Mouse (Mus musculus): ENCODE measurements around the gene Kcnk6. TPM values are rescaled to one million over a fixed set of nuclear protein-coding genes. Genes with fewer than 3 reads are reported as not detected.
"Not testable (repeated sequence)": the region's sequence is repeated elsewhere in the genome, so short reads cannot be mapped to it uniquely, and the experiment has no call there.

Gene Kcnk6
- total and polyA plus RNA-seq, 2 experiments = 1.7 to 5.3 TPM

GRCm38 (mm10) chr7:29225520-29225919 is 6.8 kb downstream of the Kcnk6 start:
- TF ChIP-seq CTCF (IDR thresholded peaks at IDR 0.05; ENCODE audit: low read depth, low read length) (no peak), POLR2A (IDR thresholded peaks at IDR 0.05; ENCODE audit: extremely low read depth, insufficient read depth, low read length) (no peak)
- no peaks in the 10 kb centered on the region for H3K27me3 ChIP-seq (ENCODE audit: control insufficient read depth, insufficient read depth, low read length)

GRCm38 (mm10) chr7:29224756-29225394 is 7.4 kb downstream of the Kcnk6 start:
- no peaks in the 10 kb centered on the region for H3K27me3 ChIP-seq (ENCODE audit: control insufficient read depth, insufficient read depth, low read length)
- no peak overlapping the region for H3K4me3 ChIP-seq (ENCODE audit: insufficient read depth, low read depth, low read length)
- H3K9ac ChIP-seq (ENCODE audit: low read depth, low read length) = no peak overlapping the region
- H3K79me2 ChIP-seq (ENCODE audit: control insufficient read depth, insufficient read depth, low read length) = no peaks in the 10 kb centered on the region; the same call in 1 of the 2 replicates
- no peak for DNase-seq (ENCODE audit: extremely low read depth, low read depth, low spot score)
- no peaks in the 10 kb centered on the region; the same call in 1 of the 2 replicates for H3K36me3 ChIP-seq (ENCODE audit: control insufficient read depth, insufficient read depth, low read length)
- WGBS = 27% methylated on average over 16 of the region's 16 CpGs
- no peak overlapping the region for H3K27ac ChIP-seq (replicated peaks; ENCODE audit: insufficient read depth, low read depth, low read length)
- H3K4me1 ChIP-seq (ENCODE audit: control insufficient read depth, insufficient read depth, low read length) = no peaks in the 10 kb centered on the region
- no peak for TF ChIP-seq CTCF (IDR thresholded peaks at IDR 0.05; ENCODE audit: low read depth, low read length)
- no peak for TF ChIP-seq POLR2A (IDR thresholded peaks at IDR 0.05; ENCODE audit: extremely low read depth, insufficient read depth, low read length)

More at GRCm38 (mm10) chr7:29225520-29225919, 6.8 kb downstream of the Kcnk6 start:
- Histone ChIP-seq H3K36me3 (ENCODE audit: control insufficient read depth, insufficient read depth, low read length) (no peaks in the 10 kb centered on the region; the same call in 1 of the 2 replicates), H3K4me3 (ENCODE audit: insufficient read depth, low read depth, low read length) (no peak overlapping the region), H3K27ac (replicated peaks; ENCODE audit: insufficient read depth, low read depth, low read length) (no peak overlapping the region), H3K9ac (ENCODE audit: low read depth, low read length) (no peak overlapping the region), H3K4me1 (ENCODE audit: control insufficient read depth, insufficient read depth, low read length) (no peaks in the 10 kb centered on the region), H3K79me2 (ENCODE audit: control insufficient read depth, insufficient read depth, low read length) (no peaks in the 10 kb centered on the region; the same call in 1 of the 2 replicates)
- DNase-seq (ENCODE audit: extremely low read depth, low read depth, low spot score) = no peak
- 80% methylated on average over 13 of the region's 13 CpGs for WGBS

GRCm38 (mm10) chr7:29214846-29215245 is 17.5 kb downstream of the Kcnk6 start:
- peaks cover 10% of the 10 kb centered on the region; the same call in 1 of the 2 replicates for H3K27me3 ChIP-seq (ENCODE audit: control insufficient read depth, insufficient read depth, low read length)
- no peaks in the 10 kb centered on the region for H3K79me2 ChIP-seq (ENCODE audit: control insufficient read depth, insufficient read depth, low read length)
- no peaks in the 10 kb centered on the region; the same call in 1 of the 2 replicates for H3K36me3 ChIP-seq (ENCODE audit: control insufficient read depth, insufficient read depth, low read length)
- no peak for DNase-seq (ENCODE audit: extremely low read depth, low read depth, low spot score)
- TF ChIP-seq POLR2A (IDR thresholded peaks at IDR 0.05; ENCODE audit: extremely low read depth, insufficient read depth, low read length) (no peak), CTCF (IDR thresholded peaks at IDR 0.05; ENCODE audit: low read depth, low read length) (no peak)
- H3K27ac ChIP-seq (replicated peaks; ENCODE audit: insufficient read depth, low read depth, low read length) = no peak overlapping the region
- no peaks in the 10 kb centered on the region for H3K4me1 ChIP-seq (ENCODE audit: control insufficient read depth, insufficient read depth, low read length)
- no peak overlapping the region for H3K9ac ChIP-seq (ENCODE audit: low read depth, low read length)
- no peak overlapping the region for H3K4me3 ChIP-seq (ENCODE audit: insufficient read depth, low read depth, low read length)
- 64% methylated on average over 15 of the region's 15 CpGs for WGBS

GRCm38 (mm10) chr7:29214236-29214635 is 18.1 kb downstream of the Kcnk6 start:
- H3K27ac ChIP-seq (replicated peaks; ENCODE audit: insufficient read depth, low read depth, low read length) = no peak overlapping the region
- H3K4me3 ChIP-seq (ENCODE audit: insufficient read depth, low read depth, low read length) = no peak overlapping the region
- no peaks in the 10 kb centered on the region; the same call in 1 of the 2 replicates for H3K36me3 ChIP-seq (ENCODE audit: control insufficient read depth, insufficient read depth, low read length)
- no peak for DNase-seq (ENCODE audit: extremely low read depth, low read depth, low spot score)
- H3K27me3 ChIP-seq (ENCODE audit: control insufficient read depth, insufficient read depth, low read length) = peaks cover 10% of the 10 kb centered on the region; the same call in 1 of the 2 replicates
- H3K9ac ChIP-seq (ENCODE audit: low read depth, low read length) = no peak overlapping the region
- no peaks in the 10 kb centered on the region for H3K79me2 ChIP-seq (ENCODE audit: control insufficient read depth, insufficient read depth, low read length)
- TF ChIP-seq CTCF (IDR thresholded peaks at IDR 0.05; ENCODE audit: low read depth, low read length) = no peak
- no peaks in the 10 kb centered on the region for H3K4me1 ChIP-seq (ENCODE audit: control insufficient read depth, insufficient read depth, low read length)
- WGBS = 52% methylated on average over 2 of the region's 2 CpGs

- Histone ChIP-seq H3K79me2 (ENCODE audit: control insufficient read depth, insufficient read depth, low read length) (no peaks in the 10 kb centered on the region), H3K9ac (ENCODE audit: low read depth, low read length) (no peak within 1 kb of the TSS), H3K4me1 (ENCODE audit: control insufficient read depth, insufficient read depth, low read length) (no peaks in the 10 kb centered on the region), H3K4me3 (ENCODE audit: insufficient read depth, low read depth, low read length) (no peak within 1 kb of the TSS), H3K27ac (replicated peaks; ENCODE audit: insufficient read depth, low read depth, low read length) (no peak within 1 kb of the TSS), H3K36me3 (ENCODE audit: control insufficient read depth, insufficient read depth, low read length) (no peaks in the 10 kb centered on the region), H3K27me3 (ENCODE audit: control insufficient read depth, insufficient read depth, low read length) (peaks cover 10% of the 10 kb centered on the region; the same call in 1 of the 2 replicates)
- TF ChIP-seq CTCF (IDR thresholded peaks at IDR 0.05; ENCODE audit: low read depth, low read length) (no peak), POLR2A (IDR thresholded peaks at IDR 0.05; ENCODE audit: extremely low read depth, insufficient read depth, low read length) (no peak)
- DNase-seq (ENCODE audit: extremely low read depth, low read depth, low spot score) = no peak
- 17% methylated on average over 20 of the region's 20 CpGs for WGBS
Measured at GRCm38 (mm10) chr7:29213675-29214082, 18.6 kb downstream of the Kcnk6 start, which contains the start of gene Catsperg1. Gene Catsperg1, minus strand, starts transcription at chr7:29214035.

- H3K4me3 ChIP-seq (ENCODE audit: insufficient read depth, low read depth, low read length); H3K36me3 ChIP-seq (ENCODE audit: control insufficient read depth, insufficient read depth, low read length); H3K9ac ChIP-seq (ENCODE audit: low read depth, low read length); H3K4me1 ChIP-seq (ENCODE audit: control insufficient read depth, insufficient read depth, low read length); H3K79me2 ChIP-seq (ENCODE audit: control insufficient read depth, insufficient read depth, low read length); H3K27ac ChIP-seq (replicated peaks; ENCODE audit: insufficient read depth, low read depth, low read length); DNase-seq (ENCODE audit: extremely low read depth, low read depth, low spot score): not testable (repeated sequence)
- whole genome bisulfite sequencing = 36% methylated on average over 40 of the region's 40 CpGs
- H3K27me3 ChIP-seq (ENCODE audit: control insufficient read depth, insufficient read depth, low read length) = peaks cover 10% of the 10 kb centered on the region; the same call in 1 of the 2 replicates
Measured at GRCm38 (mm10) chr7:29212775-29213560, 19.3 kb downstream of the Kcnk6 start.
